Mouse (Mus musculus) G1E (cell line): ENCODE measurements around the gene Olfr1448. TPM values are rescaled to one million over a fixed set of nuclear protein-coding genes. Genes with fewer than 3 reads are reported as not detected.
"Not testable (repeated sequence)": the region's sequence is repeated elsewhere in the genome, so short reads cannot be mapped to it uniquely, and the experiment has no call there.

Experiments used
- ATAC-seq: 2 replicates; pipeline ENCODE4 v1.8.0; 2016; ENCODE audit warnings: mild to moderate bottlenecking; ENCODE audit not compliant: insufficient number of reproducible peaks, poor library complexity, low FRiP score, severe bottlenecking; ENCODE audit errors: extremely low read depth
- DNase-seq: peaks from one replicate; pipeline ENCODE4 v3.0.0; 2012; ENCODE audit warnings: low spot score
- H3K27me3 ChIP-seq: 2 replicates; pipeline ENCODE4 v1.6.1; 2012; ENCODE audit warnings: mild to moderate bottlenecking, low read length, inconsistent platforms; ENCODE audit not compliant: insufficient read depth
- H3K36me3 ChIP-seq: replicated peaks from 2 replicates; pipeline ENCODE3; 2012; ENCODE audit warnings: mild to moderate bottlenecking, inconsistent platforms
- H3K4me1 ChIP-seq: 2 replicates; pipeline ENCODE4 v1.6.1; 2012; ENCODE audit warnings: low read depth, low read length, inconsistent platforms, mixed read lengths; ENCODE audit not compliant: insufficient read depth
- H3K4me3 ChIP-seq: 2 replicates; pipeline ENCODE4 v1.5.1; 2012; ENCODE audit warnings: low read depth, mild to moderate bottlenecking, inconsistent platforms, low read length, moderate library complexity, mixed read lengths
- H3K9me3 ChIP-seq: replicated peaks from 2 replicates; pipeline ENCODE4 v1.6.1; 2012; ENCODE audit warnings: inconsistent platforms
- CTCF ChIP-seq: IDR thresholded peaks from 2 replicates; pipeline ENCODE4 v1.5.1; 2012; ENCODE audit warnings: low read depth, low read length, inconsistent platforms, mixed read lengths
- GATA1 ChIP-seq: IDR thresholded peaks from 2 replicates; pipeline ENCODE4 v1.6.1; 2012; ENCODE audit warnings: borderline replicate concordance, low read length, inconsistent platforms, mixed read lengths
- GATA2 ChIP-seq: IDR thresholded peaks from 2 replicates; pipeline ENCODE4 v1.6.1; 2012; ENCODE audit warnings: low read depth, low read length, inconsistent platforms, borderline replicate concordance
- POLR2AphosphoS5 ChIP-seq: IDR thresholded peaks from 2 replicates; pipeline ENCODE4 v1.6.1; 2012; ENCODE audit warnings: low read depth, low read length, inconsistent platforms; ENCODE audit not compliant: insufficient replicate concordance
- TAL1 ChIP-seq: conservative IDR thresholded peaks from 2 replicates; pipeline ENCODE4 v1.6.1; 2012; ENCODE audit warnings: low read depth, low read length, inconsistent platforms, mixed read lengths
- polyA plus RNA-seq: library from polyadenylated mRNA; stranded (reverse); fragments of >175 nt; gene quantifications from 2 replicates; pipeline ENCODE4 v1.2.3, GENCODE M21; 2012
- total RNA-seq, 2 experiments: library from RNA; stranded (forward) in 1 of 2; stranded (reverse) in 1 of 2; fragments of 200-1000 nt in 1 of 2; fragments of >200 nt in 1 of 2; fragmentation: Nextera tagmentation in 1 of 2; gene quantifications; 2 replicates each; pipeline ENCODE4 v1.2.3; 2014 to 2017

Gene Olfr1448
- not detected in 2 replicates for total RNA-seq (2014; fragmentation: Nextera tagmentation)
- total RNA-seq (2017): 0.11 and 0.12 TPM in 2 replicates
- not detected in 2 replicates for polyA plus RNA-seq

DNA sequence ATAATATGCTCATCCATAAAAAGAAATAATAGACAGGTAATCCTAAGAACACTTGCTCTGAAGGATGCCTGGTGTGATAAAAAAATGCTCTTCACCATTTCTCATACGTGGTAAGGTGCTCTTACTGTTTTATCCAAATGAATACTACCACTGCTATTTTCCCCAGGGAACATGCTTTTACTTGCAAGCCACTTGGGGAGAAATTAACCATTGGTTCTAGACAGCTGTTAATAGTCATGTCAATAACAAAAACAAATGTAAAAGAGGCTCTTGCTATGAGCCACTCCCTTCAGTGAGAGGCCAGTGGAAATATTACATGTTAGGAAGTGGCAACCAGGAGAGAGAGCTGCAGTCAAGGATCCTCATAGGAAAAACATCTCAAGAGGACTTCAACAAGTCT is at the start of gene Olfr1448:
Gene Olfr1448 (minus strand): TSS at position 101 of the 400 bp plus-strand sequence.
- Histone ChIP-seq H3K9me3 (no peaks in the 10 kb centered on the region), H3K27me3 (no peaks in the 10 kb centered on the region), H3K4me3 (no peak within 1 kb of the TSS), H3K36me3 (no peaks in the 10 kb centered on the region), H3K4me1 (no peaks in the 10 kb centered on the region)
- TF ChIP-seq TAL1 (no peak), CTCF (no peak), POLR2AphosphoS5 (no peak), GATA1 (no peak), GATA2 (no peak)
- no peak for DNase-seq
- no peak for ATAC-seq

DNA sequence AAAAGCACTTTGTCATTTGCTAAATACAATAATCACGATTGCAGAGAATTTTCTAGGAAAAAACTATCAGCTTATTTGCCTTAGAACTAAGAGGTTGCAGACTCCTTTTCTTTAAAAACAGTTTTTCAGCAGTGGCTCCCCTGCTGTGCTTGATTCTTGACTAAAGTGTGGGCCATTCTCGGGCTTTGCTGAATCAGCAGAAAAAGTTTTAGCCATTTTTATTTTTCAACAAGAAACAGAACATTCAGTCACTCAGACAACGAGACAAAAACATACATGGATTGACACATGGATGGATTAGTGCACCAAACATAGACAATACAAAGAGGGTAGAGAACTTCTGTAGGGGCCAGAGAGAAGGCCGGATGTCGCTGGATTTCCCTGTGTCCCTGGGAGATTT is 45.9 kb upstream of the Olfr1448 start:
- H3K36me3 ChIP-seq, DNase-seq, H3K9me3 ChIP-seq, H3K4me1 ChIP-seq, H3K4me3 ChIP-seq, ATAC-seq, H3K27me3 ChIP-seq: not testable (repeated sequence)

DNA sequence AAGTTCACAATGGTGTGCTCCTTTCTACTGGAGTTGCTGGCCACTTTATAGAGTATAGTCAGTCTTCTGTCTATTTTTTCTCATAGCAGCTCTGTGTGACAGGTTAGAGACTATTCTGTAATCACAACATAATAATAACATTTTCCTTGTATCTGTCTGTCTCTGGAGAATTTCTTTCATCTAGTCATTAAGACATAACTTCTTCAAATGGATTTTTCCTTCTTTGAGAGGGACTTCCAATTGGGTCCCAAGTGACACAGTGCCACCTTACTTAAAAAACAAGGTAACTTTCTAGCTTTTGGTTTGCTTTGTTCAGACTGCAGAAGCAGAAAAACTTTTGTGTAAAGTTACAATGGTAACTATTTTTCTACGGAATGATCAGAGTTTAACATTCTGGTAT is 25.7 kb upstream of the Olfr1448 start, which contains the start of gene Olfr1450:
Gene Olfr1450 (plus strand): TSS at position 301 of the 400 bp plus-strand sequence.
- Histone ChIP-seq H3K4me3 (no peak within 1 kb of the TSS), H3K9me3 (no peaks in the 10 kb centered on the region), H3K36me3 (no peaks in the 10 kb centered on the region), H3K4me1 (no peaks in the 10 kb centered on the region), H3K27me3 (no peaks in the 10 kb centered on the region)
- no peak for ATAC-seq
- TF ChIP-seq GATA1 (no peak), CTCF (no peak), GATA2 (no peak), POLR2AphosphoS5 (no peak), TAL1 (no peak)
- no peak for DNase-seq

DNA sequence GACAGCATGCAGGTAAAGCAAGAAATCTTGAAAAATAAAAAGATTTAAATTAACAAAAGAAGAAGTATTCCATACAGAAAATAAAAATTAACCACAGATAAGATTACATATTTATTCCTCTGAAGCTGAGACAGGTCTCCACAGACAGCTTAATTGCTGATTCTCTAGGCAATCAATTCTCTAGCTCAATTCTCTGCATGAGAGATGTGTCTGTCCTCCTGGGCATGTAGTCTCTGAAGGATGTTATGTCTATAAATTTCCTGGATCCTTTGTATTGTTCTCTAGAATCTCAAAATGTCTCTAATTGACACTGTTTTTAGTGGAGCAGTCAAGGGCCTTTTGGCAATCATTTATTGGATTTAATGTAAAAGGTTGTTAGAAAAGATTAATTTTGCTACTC is 6.3 kb upstream of the Olfr1448 start, which contains the start of gene Olfr1449:
Gene Olfr1449 (plus strand): TSS at position 301 of the 400 bp plus-strand sequence.
- no peak for ATAC-seq
- Histone ChIP-seq H3K4me1 (no peaks in the 10 kb centered on the region), H3K4me3 (no peak within 1 kb of the TSS), H3K36me3 (no peaks in the 10 kb centered on the region), H3K27me3 (no peaks in the 10 kb centered on the region), H3K9me3 (no peaks in the 10 kb centered on the region)
- DNase-seq: no peak
- no peak for TF ChIP-seq GATA2
- no peak for TF ChIP-seq CTCF
- TF ChIP-seq GATA1: no peak
- TF ChIP-seq TAL1: no peak
- no peak for TF ChIP-seq POLR2AphosphoS5

DNA sequence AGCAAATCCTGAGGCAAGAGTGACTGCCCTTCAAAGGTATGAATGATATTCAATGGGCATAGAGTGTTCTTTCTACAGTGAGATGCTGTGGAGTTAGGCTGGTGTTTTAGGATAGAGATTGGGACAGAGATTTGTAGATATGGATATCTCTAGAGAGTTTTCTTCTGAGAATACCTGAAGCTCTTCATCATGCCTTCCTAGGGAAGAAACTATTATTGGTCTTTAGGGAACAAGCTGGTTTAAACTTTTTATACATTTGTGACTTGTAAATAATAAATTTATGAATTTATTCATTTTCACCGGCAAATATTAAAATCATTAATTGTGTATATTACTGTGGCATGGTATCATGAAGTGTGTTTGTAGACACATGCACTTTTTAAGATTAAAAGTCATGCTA is 20.6 kb downstream of the Olfr1448 start, which contains the start of gene Olfr1447:
Gene Olfr1447 (minus strand): TSS at position 101 of the 400 bp plus-strand sequence.
- H3K4me3 ChIP-seq: no peak within 1 kb of the TSS
- H3K27me3 ChIP-seq: no peaks in the 10 kb centered on the region
- no peaks in the 10 kb centered on the region for H3K9me3 ChIP-seq
- no peaks in the 10 kb centered on the region for H3K4me1 ChIP-seq
- ATAC-seq (no peak), DNase-seq (no peak)
- TF ChIP-seq GATA1 (no peak), POLR2AphosphoS5 (no peak), CTCF (no peak), GATA2 (no peak), TAL1 (no peak)
- H3K36me3 ChIP-seq: no peaks in the 10 kb centered on the region

DNA sequence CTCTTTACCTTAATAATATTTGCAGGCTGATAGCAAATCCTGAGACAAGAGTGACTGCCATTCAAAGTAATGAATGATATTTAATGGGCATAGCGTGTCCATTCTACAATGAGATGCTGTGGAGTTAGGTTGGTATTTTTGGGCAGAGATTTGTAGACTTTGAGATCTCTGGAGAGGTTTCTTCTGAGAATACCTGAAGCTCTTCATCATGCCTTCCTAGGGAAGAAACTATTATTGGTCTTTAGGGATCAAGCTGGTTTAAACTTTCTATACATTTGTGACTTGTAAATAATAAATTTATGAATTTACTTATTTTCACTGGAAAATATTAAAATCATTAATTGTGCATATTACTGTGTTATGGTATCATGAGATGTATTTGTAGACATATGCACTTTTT is 30.8 kb downstream of the Olfr1448 start, which contains the start of gene Olfr1446:
Gene Olfr1446 (minus strand): TSS at position 101 of the 400 bp plus-strand sequence.
- Histone ChIP-seq H3K9me3 (no peaks in the 10 kb centered on the region), H3K27me3 (no peaks in the 10 kb centered on the region), H3K4me3 (no peak within 1 kb of the TSS), H3K36me3 (no peaks in the 10 kb centered on the region), H3K4me1 (no peaks in the 10 kb centered on the region)
- DNase-seq (no peak), ATAC-seq (no peak)
- TF ChIP-seq CTCF (no peak), POLR2AphosphoS5 (no peak), GATA2 (no peak), TAL1 (no peak), GATA1 (no peak)
